Mouse (Mus musculus): ENCODE data around the gene Myocd. TPM values are rescaled to one million over a fixed set of nuclear protein-coding genes. Genes with fewer than 3 reads are reported as not detected.

The Myocd gene
- polyA plus RNA-seq (2012; rRNA removed), result 0.59 and 2.0 TPM in 2 replicates

- Histone ChIP-seq H3K4me3 (ENCODE audit: control insufficient read depth, insufficient read depth, low read length) (no peak within 1 kb of the TSS), H3K27me3 (ENCODE audit: control insufficient read depth, insufficient read depth, low read length) (no peaks in the 10 kb centered on the region), H3K36me3 (ENCODE audit: control insufficient read depth, insufficient read depth, low read length) (no peaks in the 10 kb centered on the region), H3K27ac (ENCODE audit: control insufficient read depth, insufficient read depth, low read length) (no peak within 1 kb of the TSS), H3K4me1 (replicated peaks; ENCODE audit: control insufficient read depth, insufficient read depth, low read length) (no peaks in the 10 kb centered on the region)
- WGBS, result 5% methylated on average over 37 of the region's 37 CpGs
- no peak for DNase-seq
- no peak for TF ChIP-seq CTCF (IDR thresholded peaks at IDR 0.05; ENCODE audit: borderline replicate concordance, control insufficient read depth, extremely low read depth, insufficient read depth, low read length, poor library complexity)
- TF ChIP-seq POLR2A (IDR thresholded peaks at IDR 0.05; ENCODE audit: control insufficient read depth, extremely low read depth, insufficient read depth, low read length, poor library complexity), result no peak
These were observed at the start of gene Myocd for GRCm38 (mm10) chr11:65269851-65270473. Gene Myocd (minus strand): TSS chr11:65269989.

- WGBS, result 71% methylated on average over 3 of the region's 3 CpGs
- no peak for DNase-seq
- no peak overlapping the region for H3K27ac ChIP-seq (ENCODE audit: control insufficient read depth, insufficient read depth, low read length)
These were observed 34.0 kb upstream of the Myocd start for GRCm38 (mm10) chr11:65303824-65304223.

GRCm38 (mm10) chr11:65294128-65294833 lies 24.5 kb upstream of the Myocd start:
- Histone ChIP-seq H3K4me1 (replicated peaks; ENCODE audit: control insufficient read depth, insufficient read depth, low read length) (no peaks in the 10 kb centered on the region), H3K4me3 (ENCODE audit: control insufficient read depth, insufficient read depth, low read length) (no peak overlapping the region), H3K27ac (ENCODE audit: control insufficient read depth, insufficient read depth, low read length) (no peak overlapping the region), H3K36me3 (ENCODE audit: control insufficient read depth, insufficient read depth, low read length) (no peaks in the 10 kb centered on the region), H3K27me3 (ENCODE audit: control insufficient read depth, insufficient read depth, low read length) (no peaks in the 10 kb centered on the region)
- no peak for DNase-seq
- 94% methylated on average over 10 of the region's 10 CpGs for WGBS
- TF ChIP-seq POLR2A (IDR thresholded peaks at IDR 0.05; ENCODE audit: control insufficient read depth, extremely low read depth, insufficient read depth, low read length, poor library complexity) (no peak), CTCF (IDR thresholded peaks at IDR 0.05; ENCODE audit: borderline replicate concordance, control insufficient read depth, extremely low read depth, insufficient read depth, low read length, poor library complexity) (no peak)

More at GRCm38 (mm10) chr11:65303824-65304223, 34.0 kb upstream of the Myocd start:
- Histone ChIP-seq H3K27me3 (ENCODE audit: control insufficient read depth, insufficient read depth, low read length) (no peaks in the 10 kb centered on the region), H3K36me3 (ENCODE audit: control insufficient read depth, insufficient read depth, low read length) (no peaks in the 10 kb centered on the region), H3K4me1 (replicated peaks; ENCODE audit: control insufficient read depth, insufficient read depth, low read length) (no peaks in the 10 kb centered on the region), H3K4me3 (ENCODE audit: control insufficient read depth, insufficient read depth, low read length) (no peak overlapping the region)
- TF ChIP-seq CTCF (IDR thresholded peaks at IDR 0.05; ENCODE audit: borderline replicate concordance, control insufficient read depth, extremely low read depth, insufficient read depth, low read length, poor library complexity) (no peak), POLR2A (IDR thresholded peaks at IDR 0.05; ENCODE audit: control insufficient read depth, extremely low read depth, insufficient read depth, low read length, poor library complexity) (no peak)

- Histone ChIP-seq H3K27ac (ENCODE audit: control insufficient read depth, insufficient read depth, low read length) (no peak overlapping the region), H3K36me3 (ENCODE audit: control insufficient read depth, insufficient read depth, low read length) (no peaks in the 10 kb centered on the region), H3K4me3 (ENCODE audit: control insufficient read depth, insufficient read depth, low read length) (no peak overlapping the region), H3K4me1 (replicated peaks; ENCODE audit: control insufficient read depth, insufficient read depth, low read length) (no peaks in the 10 kb centered on the region), H3K27me3 (ENCODE audit: control insufficient read depth, insufficient read depth, low read length) (no peaks in the 10 kb centered on the region)
- DNase-seq, result no peak
- TF ChIP-seq CTCF (IDR thresholded peaks at IDR 0.05; ENCODE audit: borderline replicate concordance, control insufficient read depth, extremely low read depth, insufficient read depth, low read length, poor library complexity) (no peak), POLR2A (IDR thresholded peaks at IDR 0.05; ENCODE audit: control insufficient read depth, extremely low read depth, insufficient read depth, low read length, poor library complexity) (no peak)
These were observed 23.2 kb upstream of the Myocd start for GRCm38 (mm10) chr11:65292994-65293393.

GRCm38 (mm10) chr11:65287706-65288105 lies 17.9 kb upstream of the Myocd start:
- whole genome bisulfite sequencing, result 93% methylated on average over 8 of the region's 8 CpGs
- H3K4me1 ChIP-seq (replicated peaks; ENCODE audit: control insufficient read depth, insufficient read depth, low read length), result no peaks in the 10 kb centered on the region
- no peaks in the 10 kb centered on the region for H3K27me3 ChIP-seq (ENCODE audit: control insufficient read depth, insufficient read depth, low read length)
- DNase-seq, result no peak
- TF ChIP-seq CTCF (IDR thresholded peaks at IDR 0.05; ENCODE audit: borderline replicate concordance, control insufficient read depth, extremely low read depth, insufficient read depth, low read length, poor library complexity) (no peak), POLR2A (IDR thresholded peaks at IDR 0.05; ENCODE audit: control insufficient read depth, extremely low read depth, insufficient read depth, low read length, poor library complexity) (no peak)
- no peak overlapping the region for H3K4me3 ChIP-seq (ENCODE audit: control insufficient read depth, insufficient read depth, low read length)
- no peak overlapping the region for H3K27ac ChIP-seq (ENCODE audit: control insufficient read depth, insufficient read depth, low read length)
- H3K36me3 ChIP-seq (ENCODE audit: control insufficient read depth, insufficient read depth, low read length), result no peaks in the 10 kb centered on the region

- Histone ChIP-seq H3K4me1 (replicated peaks; ENCODE audit: control insufficient read depth, insufficient read depth, low read length) (no peaks in the 10 kb centered on the region), H3K27ac (ENCODE audit: control insufficient read depth, insufficient read depth, low read length) (no peak overlapping the region), H3K27me3 (ENCODE audit: control insufficient read depth, insufficient read depth, low read length) (no peaks in the 10 kb centered on the region), H3K36me3 (ENCODE audit: control insufficient read depth, insufficient read depth, low read length) (no peaks in the 10 kb centered on the region), H3K4me3 (ENCODE audit: control insufficient read depth, insufficient read depth, low read length) (no peak overlapping the region)
- no peak for DNase-seq
- TF ChIP-seq CTCF (IDR thresholded peaks at IDR 0.05; ENCODE audit: borderline replicate concordance, control insufficient read depth, extremely low read depth, insufficient read depth, low read length, poor library complexity) (no peak), POLR2A (IDR thresholded peaks at IDR 0.05; ENCODE audit: control insufficient read depth, extremely low read depth, insufficient read depth, low read length, poor library complexity) (no peak)
- 96% methylated on average over 2 of the region's 2 CpGs for WGBS
These were observed 16.4 kb upstream of the Myocd start for GRCm38 (mm10) chr11:65286211-65286610.
